Mouse (Mus musculus): Measurements from ENCODE around the gene E330009J07Rik.

GRCm38 (mm10) chr6:40436047-40436483 is at the start of gene E330009J07Rik:
- TF ChIP-seq POLR2A (IDR thresholded peaks at IDR 0.05; ENCODE audit: extremely low read depth, insufficient read depth, low read length) (0 out of 2 replicates have a peak, but pooled peaks have one; percentile 38), CTCF (IDR thresholded peaks at IDR 0.05; ENCODE audit: low read depth, low read length) (no peak)

All from liver, adult 2 months (tissue).